Mouse (Mus musculus) embryonic facial prominence, embryonic 14.5 days (tissue): Measurements from ENCODE around the gene Gpr55. TPM values are rescaled to one million over a fixed set of nuclear protein-coding genes. Genes with fewer than 3 reads are reported as not detected.
"Not testable (repeated sequence)": the region's sequence is repeated elsewhere in the genome, so short reads cannot be mapped to it uniquely, and the experiment has no call there.

Experiments used
- ATAC-seq: fragments of 200-750 bp; cut with Nextera tagmentation; 2 replicates; pipeline ENCODE4 v1.8.0; 2017; ENCODE audit warnings: low read depth, moderate number of reproducible peaks, moderate TSS enrichment
- DNase-seq: peaks from one replicate; pipeline ENCODE4 v3.0.0-alpha.2; 2015; ENCODE audit warnings: low spot score
- H3K27ac ChIP-seq: fragments of 300-500 bp; sonication (generic); replicated peaks from 2 replicates; pipeline ENCODE4 v1.5.1; 2014; ENCODE audit warnings: low read depth, mild to moderate bottlenecking, low read length, moderate library complexity
- H3K27me3 ChIP-seq: fragments of 300-500 bp; sonication (generic); replicated peaks from 2 replicates; pipeline ENCODE4 v1.6.1; 2014; ENCODE audit warnings: low read length; ENCODE audit not compliant: control insufficient read depth, insufficient read depth
- H3K36me3 ChIP-seq: fragments of 300-500 bp; sonication (generic); 2 replicates; pipeline ENCODE4 v1.6.1; 2014; ENCODE audit warnings: low read length, mixed read lengths; ENCODE audit not compliant: control insufficient read depth, insufficient read depth
- H3K4me1 ChIP-seq: fragments of 300-500 bp; sonication (generic); 2 replicates; pipeline ENCODE4 v1.6.1; 2014; ENCODE audit warnings: antibody characterized with exemption, low read length; ENCODE audit not compliant: control insufficient read depth, insufficient read depth
- H3K4me2 ChIP-seq: fragments of 300-500 bp; sonication (generic); 2 replicates; pipeline ENCODE4 v1.6.1; 2014; ENCODE audit warnings: low read depth, mild to moderate bottlenecking, low read length, moderate library complexity, mixed read lengths
- H3K4me3 ChIP-seq: fragments of 300-500 bp; sonication (generic); 2 replicates; pipeline ENCODE4 v1.5.1; 2014; ENCODE audit warnings: low read depth, mild to moderate bottlenecking, low read length
- H3K9ac ChIP-seq: fragments of 300-500 bp; sonication (generic); 2 replicates; pipeline ENCODE4 v1.6.1; 2014; ENCODE audit warnings: low read depth, mild to moderate bottlenecking, low read length, moderate library complexity, mixed read lengths
- H3K9me3 ChIP-seq: fragments of 300-500 bp; sonication (generic); 2 replicates; pipeline ENCODE4 v1.6.1; 2016; ENCODE audit warnings: low read length; ENCODE audit not compliant: control insufficient read depth
- WGBS: fragments of 180-500 bp; shearing (Covaris S2); extraction: QIAGEN DNeasy Blood & Tissue Kit; methylation state at CpG from one replicate; pipeline ENCODE4 v1.1.7; 2014; 5-methylcytosine and 5-hydroxymethylcytosine counted together
- polyA plus RNA-seq: library from polyadenylated mRNA; unstranded; fragments of >200 nt; fragmentation: Nextera tagmentation; extraction: Ambion mirVana; gene quantifications from 2 replicates; pipeline ENCODE4 v1.2.1, GENCODE M21; 2014

Gene Gpr55
- polyA plus RNA-seq, 1 experiment from 2014 or later: not detected

- not testable (repeated sequence) for H3K27me3 ChIP-seq, H3K9ac ChIP-seq, H3K36me3 ChIP-seq, H3K9me3 ChIP-seq, H3K4me3 ChIP-seq, H3K4me2 ChIP-seq, DNase-seq, H3K4me1 ChIP-seq, H3K27ac ChIP-seq, ATAC-seq
- 79% methylated on average over 4 of the region's 4 CpGs for WGBS
These were observed 28.1 kb upstream of the Gpr55 start for GRCm38 (mm10) chr1:85988882-85989281.

- Histone ChIP-seq H3K4me3 (no peak overlapping the region), H3K4me2 (no peak overlapping the region), H3K4me1 (no peaks in the 10 kb centered on the region), H3K27ac (no peak overlapping the region), H3K36me3 (no peaks in the 10 kb centered on the region), H3K9ac (no peak overlapping the region), H3K9me3 (no peaks in the 10 kb centered on the region), H3K27me3 (no peaks in the 10 kb centered on the region)
- ATAC-seq (no peak), DNase-seq (no peak)
- WGBS: 71% methylated on average over 4 of the region's 4 CpGs
These were observed 27.5 kb upstream of the Gpr55 start for GRCm38 (mm10) chr1:85988351-85988750.

GRCm38 (mm10) chr1:85985784-85986183, 25.0 kb upstream of the Gpr55 start:
- H3K9me3 ChIP-seq: no peaks in the 10 kb centered on the region
- WGBS: 64% methylated on average over 3 of the region's 3 CpGs
- H3K4me1 ChIP-seq: no peaks in the 10 kb centered on the region
- H3K4me2 ChIP-seq: no peak overlapping the region
- no peak overlapping the region for H3K9ac ChIP-seq
- H3K4me3 ChIP-seq: no peak overlapping the region
- H3K36me3 ChIP-seq: no peaks in the 10 kb centered on the region
- H3K27me3 ChIP-seq: no peaks in the 10 kb centered on the region
- no peak overlapping the region for H3K27ac ChIP-seq
- DNase-seq: no peak
- no peak for ATAC-seq

- H3K9ac ChIP-seq: no peak overlapping the region
- ATAC-seq: no peak
- WGBS: 46% methylated on average over 7 of the region's 7 CpGs
- H3K4me2 ChIP-seq: no peak overlapping the region
- no peaks in the 10 kb centered on the region for H3K36me3 ChIP-seq
- no peaks in the 10 kb centered on the region for H3K4me1 ChIP-seq
- H3K4me3 ChIP-seq: no peak overlapping the region
- no peak overlapping the region for H3K27ac ChIP-seq
- DNase-seq: peak; percentile 63
- H3K9me3 ChIP-seq: no peaks in the 10 kb centered on the region
- H3K27me3 ChIP-seq: no peaks in the 10 kb centered on the region
These were observed 21.0 kb upstream of the Gpr55 start for GRCm38 (mm10) chr1:85981738-85982357.

GRCm38 (mm10) chr1:85977709-85978108, 16.9 kb upstream of the Gpr55 start:
- Histone ChIP-seq H3K27ac (no peak overlapping the region), H3K36me3 (no peaks in the 10 kb centered on the region), H3K9ac (no peak overlapping the region), H3K9me3 (no peaks in the 10 kb centered on the region), H3K4me3 (no peak overlapping the region), H3K4me1 (no peaks in the 10 kb centered on the region), H3K27me3 (no peaks in the 10 kb centered on the region), H3K4me2 (no peak overlapping the region)
- ATAC-seq (no peak), DNase-seq (no peak)
- WGBS: 79% methylated on average over 3 of the region's 3 CpGs

GRCm38 (mm10) chr1:85973468-85973877, 12.7 kb upstream of the Gpr55 start:
- no peak for DNase-seq
- no peaks in the 10 kb centered on the region for H3K4me1 ChIP-seq
- no peak overlapping the region for H3K9ac ChIP-seq
- WGBS: 74% methylated on average over 2 of the region's 2 CpGs
- ATAC-seq: no peak
- H3K9me3 ChIP-seq: no peaks in the 10 kb centered on the region
- H3K4me2 ChIP-seq: no peak overlapping the region
- H3K27me3 ChIP-seq: no peaks in the 10 kb centered on the region
- no peaks in the 10 kb centered on the region for H3K36me3 ChIP-seq
- H3K4me3 ChIP-seq: no peak overlapping the region
- no peak overlapping the region for H3K27ac ChIP-seq

GRCm38 (mm10) chr1:85972341-85972740, 11.5 kb upstream of the Gpr55 start:
- Histone ChIP-seq H3K4me2 (no peak overlapping the region), H3K27ac (no peak overlapping the region), H3K27me3 (no peaks in the 10 kb centered on the region)

GRCm38 (mm10) chr1:85971070-85971469, 10.3 kb upstream of the Gpr55 start:
- Histone ChIP-seq H3K36me3 (no peaks in the 10 kb centered on the region), H3K4me3 (no peak overlapping the region), H3K4me2 (no peak overlapping the region), H3K27me3 (no peaks in the 10 kb centered on the region), H3K9me3 (no peaks in the 10 kb centered on the region), H3K27ac (no peak overlapping the region), H3K4me1 (no peaks in the 10 kb centered on the region), H3K9ac (no peak overlapping the region)
- DNase-seq (no peak), ATAC-seq (no peak)
- WGBS: 84% methylated on average over 3 of the region's 3 CpGs

More at GRCm38 (mm10) chr1:85972341-85972740, 11.5 kb upstream of the Gpr55 start:
- Histone ChIP-seq H3K9ac (no peak overlapping the region), H3K36me3 (no peaks in the 10 kb centered on the region), H3K4me1 (no peaks in the 10 kb centered on the region), H3K4me3 (no peak overlapping the region), H3K9me3 (no peaks in the 10 kb centered on the region)
- ATAC-seq (no peak), DNase-seq (no peak)
- WGBS: 37% methylated on average over 3 of the region's 3 CpGs

- 23% methylated on average over 1 of the region's 1 CpGs for WGBS
- H3K4me1 ChIP-seq: no peaks in the 10 kb centered on the region
- H3K27ac ChIP-seq: no peak overlapping the region
These were observed 8.7 kb upstream of the Gpr55 start for GRCm38 (mm10) chr1:85969519-85969918.

More at GRCm38 (mm10) chr1:85969519-85969918, 8.7 kb upstream of the Gpr55 start:
- DNase-seq: peak; percentile 83
- Histone ChIP-seq H3K36me3 (no peaks in the 10 kb centered on the region), H3K9ac (no peak overlapping the region), H3K27me3 (no peaks in the 10 kb centered on the region), H3K4me3 (no peak overlapping the region), H3K9me3 (no peaks in the 10 kb centered on the region), H3K4me2 (no peak overlapping the region)
- peak; percentile 81 for ATAC-seq
